Mouse (Mus musculus): ENCODE results near the gene Ccdc149. TPM values are rescaled to one million over a fixed set of nuclear protein-coding genes. Genes with fewer than 3 reads are reported as not detected.

Ccdc149 gene
- total and polyA plus RNA-seq, 3 experiments, result not detected

DNA sequence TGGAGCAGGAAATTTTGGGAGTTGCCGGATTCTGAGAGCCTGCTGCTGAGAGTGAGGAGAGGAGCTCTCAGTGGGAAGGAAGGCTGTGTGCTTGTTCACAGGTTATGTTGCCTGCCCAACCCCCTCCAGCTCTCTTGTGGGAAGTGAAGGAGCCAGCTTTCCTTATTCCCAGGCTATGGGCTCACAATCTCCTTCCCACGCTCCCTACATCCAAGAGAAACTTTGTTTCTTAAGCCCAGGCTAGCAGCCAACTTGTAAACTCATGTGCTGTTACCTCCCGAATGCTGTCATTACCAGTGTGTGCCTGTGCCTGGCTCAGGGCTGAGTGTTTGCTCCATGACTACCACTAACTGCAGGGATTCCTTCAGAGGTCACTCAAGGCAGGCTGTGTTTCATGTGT, 39.8 kb upstream of the Ccdc149 start:
- no peaks in the 10 kb centered on the region for H3K36me3 ChIP-seq (ENCODE audit: control insufficient read depth in 1 of 2, insufficient read depth in 2 of 2, low read length in 2 of 2)
- H3K27me3 ChIP-seq (ENCODE audit: control insufficient read depth in 1 of 2, insufficient read depth in 2 of 2, low read length in 2 of 2), result no peaks in the 10 kb centered on the region
- no peak for DNase-seq (ENCODE audit: low read depth, low spot score)
- H3K9me3 ChIP-seq (replicated peaks; ENCODE audit: insufficient read depth, low read length), result no peaks in the 10 kb centered on the region
- H3K27ac ChIP-seq (ENCODE audit: control insufficient read depth, low read depth, low read length), result no peak overlapping the region
- no peak overlapping the region for H3K9ac ChIP-seq (ENCODE audit: control insufficient read depth, low read depth, low read length, poor library complexity, severe bottlenecking)
- no peaks in the 10 kb centered on the region for H3K4me1 ChIP-seq (ENCODE audit: control insufficient read depth in 1 of 2, insufficient read depth in 2 of 2, low read length in 2 of 2)
- H3K79me2 ChIP-seq (ENCODE audit: control insufficient read depth, insufficient read depth, low read length, poor library complexity), result no peaks in the 10 kb centered on the region
- TF ChIP-seq TBP (IDR thresholded peaks at IDR 0.05; ENCODE audit: low read depth, low read length), result no peak
- TF ChIP-seq KAT2A (conservative IDR thresholded peaks at IDR 0.05; ENCODE audit: low read depth, low read length), result no peak
- TF ChIP-seq POLR2AphosphoS2 (IDR thresholded peaks at IDR 0.05; ENCODE audit: low read length), result no peak
- TF ChIP-seq MAFK (IDR thresholded peaks at IDR 0.05; ENCODE audit: borderline replicate concordance, low read depth, low read length), result no peak
- no peak for TF ChIP-seq POLR2AphosphoS5 (IDR thresholded peaks at IDR 0.05; ENCODE audit: borderline replicate concordance, low read depth, low read length)
- TF ChIP-seq JUND (IDR thresholded peaks at IDR 0.05; ENCODE audit: low read depth, low read length), result no peak
- no peak for TF ChIP-seq ZNF384 (IDR thresholded peaks at IDR 0.05; ENCODE audit: low read depth, low read length)
- TF ChIP-seq MAZ (IDR thresholded peaks at IDR 0.05; ENCODE audit: low read depth, low read length), result no peak
- no peak for TF ChIP-seq NRF1 (IDR thresholded peaks at IDR 0.05; ENCODE audit: insufficient read depth, low read depth, low read length, poor library complexity, severe bottlenecking)
- no peak for TF ChIP-seq RCOR1 (IDR thresholded peaks at IDR 0.05; ENCODE audit: low read depth, low read length)
- no peak for TF ChIP-seq MAX (IDR thresholded peaks at IDR 0.05; ENCODE audit: low read length)
- no peak for TF ChIP-seq RAD21 (IDR thresholded peaks at IDR 0.05; ENCODE audit: low read depth, low read length)
- no peak for TF ChIP-seq BHLHE40 (IDR thresholded peaks at IDR 0.05; ENCODE audit: borderline replicate concordance, low read depth, low read length)
- no peak for TF ChIP-seq POLR2A (IDR thresholded peaks at IDR 0.05; ENCODE audit: control insufficient read depth in 1 of 2, insufficient read depth in 1 of 2, low read depth in 1 of 2, low read length in 2 of 2, poor library complexity in 1 of 2)
- TF ChIP-seq USF2 (IDR thresholded peaks at IDR 0.05; ENCODE audit: borderline replicate concordance in 1 of 2, insufficient read depth in 1 of 2, low read depth in 1 of 2, low read length in 2 of 2), result no peak
- no peak for TF ChIP-seq MYC (IDR thresholded peaks at IDR 0.05; ENCODE audit: low read depth, low read length)
- no peak for TF ChIP-seq UBTF (IDR thresholded peaks at IDR 0.05; ENCODE audit: borderline replicate concordance, insufficient read depth, low read depth, low read length)
- no peak for TF ChIP-seq ELF1 (IDR thresholded peaks at IDR 0.05; ENCODE audit: low read depth, low read length)
- no peak for TF ChIP-seq MEF2A (IDR thresholded peaks at IDR 0.05; ENCODE audit: extremely low read depth, insufficient replicate concordance, low read depth, low read length, poor library complexity, severe bottlenecking)
- no peak for TF ChIP-seq ZMIZ1 (IDR thresholded peaks at IDR 0.05; ENCODE audit: low read depth, low read length)
- no peak overlapping the region for H3K4me3 ChIP-seq (ENCODE audit: control insufficient read depth in 1 of 2, insufficient read depth in 1 of 2, low read depth in 2 of 2, low read length in 2 of 2)

DNA sequence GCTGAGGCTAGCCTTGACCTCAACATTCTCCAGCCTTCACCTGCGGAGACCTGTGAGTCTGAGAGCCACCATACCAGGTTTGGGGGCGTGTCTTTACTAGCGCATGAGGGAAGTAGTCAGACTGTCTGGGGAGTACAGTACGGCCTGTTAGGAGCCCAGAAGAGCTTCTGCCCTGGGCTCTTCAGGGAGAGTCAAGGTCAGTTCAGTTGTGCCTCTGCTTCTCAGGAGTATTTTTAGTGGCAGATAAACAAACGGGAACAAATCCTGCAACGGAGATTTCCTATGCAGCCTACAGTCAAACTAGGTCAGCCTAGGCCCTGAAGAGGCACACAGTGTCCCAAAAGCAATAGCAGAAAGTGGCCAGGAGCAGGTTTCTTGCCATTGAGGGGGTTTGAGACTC, 38.1 kb upstream of the Ccdc149 start:
- TF ChIP-seq ELF1 (IDR thresholded peaks at IDR 0.05; ENCODE audit: low read depth, low read length) (no peak), E2F4 (IDR thresholded peaks at IDR 0.05; ENCODE audit: borderline replicate concordance, low read depth, low read length) (no peak)
- H3K27ac ChIP-seq (ENCODE audit: control insufficient read depth, low read depth, low read length), result no peak overlapping the region

More for the DNA sequence above, 38.1 kb upstream of the Ccdc149 start:
- H3K27me3 ChIP-seq (ENCODE audit: control insufficient read depth in 1 of 2, insufficient read depth in 2 of 2, low read length in 2 of 2), result no peaks in the 10 kb centered on the region
- H3K9me3 ChIP-seq (replicated peaks; ENCODE audit: insufficient read depth, low read length), result no peaks in the 10 kb centered on the region
- H3K9ac ChIP-seq (ENCODE audit: control insufficient read depth, low read depth, low read length, poor library complexity, severe bottlenecking), result no peak overlapping the region
- no peaks in the 10 kb centered on the region for H3K79me2 ChIP-seq (ENCODE audit: control insufficient read depth, insufficient read depth, low read length, poor library complexity)
- no peak overlapping the region for H3K4me3 ChIP-seq (ENCODE audit: control insufficient read depth in 1 of 2, insufficient read depth in 1 of 2, low read depth in 2 of 2, low read length in 2 of 2)
- H3K36me3 ChIP-seq (ENCODE audit: control insufficient read depth in 1 of 2, insufficient read depth in 2 of 2, low read length in 2 of 2), result no peaks in the 10 kb centered on the region
- no peaks in the 10 kb centered on the region for H3K4me1 ChIP-seq (ENCODE audit: control insufficient read depth in 1 of 2, insufficient read depth in 2 of 2, low read length in 2 of 2)
- no peak for DNase-seq (ENCODE audit: low read depth, low spot score)

All from MEL (cell line).